Mouse (Mus musculus) limb, embryonic 11.5 days (tissue): ENCODE measurements around the gene Tecpr2. TPM values are rescaled to one million over a fixed set of nuclear protein-coding genes. Genes with fewer than 3 reads are reported as not detected.

ENCODE experiments used
- ATAC-seq: fragments of 200-750 bp; cut with Nextera tagmentation; 2 replicates; pipeline ENCODE4 v1.8.0; 2017; ENCODE audit warnings: low read depth; ENCODE audit not compliant: insufficient number of reproducible peaks, low FRiP score, low TSS enrichment
- DNase-seq: peaks from one replicate; pipeline ENCODE4 v3.0.0-alpha.2; 2015; ENCODE audit warnings: low spot score
- H3K27ac ChIP-seq: fragments of 300-500 bp; sonication (generic); replicated peaks from 2 replicates; pipeline ENCODE4 v1.5.1; 2014; ENCODE audit warnings: low read depth, mild to moderate bottlenecking, low read length
- H3K27me3 ChIP-seq: fragments of 300-500 bp; sonication (generic); 2 replicates; pipeline ENCODE4 v1.6.1; 2014; ENCODE audit warnings: mild to moderate bottlenecking, low read length, mixed read lengths; ENCODE audit not compliant: control insufficient read depth, insufficient read depth
- H3K36me3 ChIP-seq: fragments of 300-500 bp; sonication (generic); 2 replicates; pipeline ENCODE4 v1.6.1; 2014; ENCODE audit warnings: mild to moderate bottlenecking, low read length, moderate library complexity, mixed read lengths; ENCODE audit not compliant: control insufficient read depth, insufficient read depth
- H3K4me1 ChIP-seq: fragments of 300-500 bp; sonication (generic); 2 replicates; pipeline ENCODE4 v1.6.1; 2014; ENCODE audit warnings: low read length, mixed read lengths; ENCODE audit not compliant: control insufficient read depth, insufficient read depth
- H3K4me2 ChIP-seq: fragments of 300-500 bp; sonication (generic); 2 replicates; pipeline ENCODE4 v1.6.1; 2014; ENCODE audit warnings: low read depth, mild to moderate bottlenecking, moderate library complexity; ENCODE audit not compliant: severe bottlenecking
- H3K4me3 ChIP-seq: fragments of 300-500 bp; sonication (generic); 2 replicates; pipeline ENCODE4 v1.5.1; 2014; ENCODE audit warnings: low read depth, low read length
- H3K9ac ChIP-seq: fragments of 300-500 bp; sonication (generic); 2 replicates; pipeline ENCODE4 v1.6.1; 2014; ENCODE audit warnings: mild to moderate bottlenecking, low read length
- H3K9me3 ChIP-seq: fragments of 300-500 bp; sonication (generic); 2 replicates; pipeline ENCODE4 v1.6.1; 2016; ENCODE audit warnings: low read length; ENCODE audit not compliant: control insufficient read depth
- WGBS: fragments of 180-500 bp; shearing (Covaris S2); extraction: QIAGEN DNeasy Blood & Tissue Kit; methylation state at CpG from one replicate; pipeline ENCODE4 v1.1.7; 2014; 5-methylcytosine and 5-hydroxymethylcytosine counted together
- polyA plus RNA-seq: library from polyadenylated mRNA; unstranded; fragments of >200 nt; fragmentation: Nextera tagmentation; extraction: Ambion mirVana; gene quantifications from 2 replicates; pipeline ENCODE4 v1.2.1, GENCODE M21; 2014

The Tecpr2 gene
- polyA plus RNA-seq, 1 experiment from 2014 or later: 4.2 TPM

DNA sequence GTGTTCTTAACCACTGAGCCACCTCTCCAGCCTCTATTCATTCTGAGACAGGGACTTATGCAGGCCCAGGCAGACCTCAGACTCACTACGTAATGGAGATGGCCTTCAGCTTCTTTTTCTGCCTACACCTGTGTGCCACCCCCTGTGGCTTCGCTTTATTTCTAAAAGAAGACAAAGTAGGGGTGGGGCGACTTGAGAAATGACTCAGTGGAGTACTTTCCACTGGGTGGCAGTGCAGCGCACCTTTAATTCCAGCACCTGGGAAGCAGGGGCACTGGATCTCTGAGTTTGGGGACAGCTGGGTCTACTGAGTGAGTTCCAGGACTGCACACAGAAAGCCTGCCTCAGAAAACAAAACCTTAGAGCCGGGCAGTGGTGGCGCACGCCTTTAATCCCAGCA lies 6.8 kb upstream of the Tecpr2 start:
- H3K4me2 ChIP-seq: no peak overlapping the region
- DNase-seq (no peak), ATAC-seq (no peak)
- H3K27me3 ChIP-seq: no peaks in the 10 kb centered on the region
- no peak overlapping the region for H3K27ac ChIP-seq
- H3K9ac ChIP-seq: no peak overlapping the region
- no peak overlapping the region for H3K4me3 ChIP-seq
- H3K4me1 ChIP-seq: no peaks in the 10 kb centered on the region
- H3K9me3 ChIP-seq: no peaks in the 10 kb centered on the region
- 90% methylated on average over 7 of the region's 7 CpGs for WGBS
- peaks cover 6% of the 10 kb centered on the region for H3K36me3 ChIP-seq

DNA sequence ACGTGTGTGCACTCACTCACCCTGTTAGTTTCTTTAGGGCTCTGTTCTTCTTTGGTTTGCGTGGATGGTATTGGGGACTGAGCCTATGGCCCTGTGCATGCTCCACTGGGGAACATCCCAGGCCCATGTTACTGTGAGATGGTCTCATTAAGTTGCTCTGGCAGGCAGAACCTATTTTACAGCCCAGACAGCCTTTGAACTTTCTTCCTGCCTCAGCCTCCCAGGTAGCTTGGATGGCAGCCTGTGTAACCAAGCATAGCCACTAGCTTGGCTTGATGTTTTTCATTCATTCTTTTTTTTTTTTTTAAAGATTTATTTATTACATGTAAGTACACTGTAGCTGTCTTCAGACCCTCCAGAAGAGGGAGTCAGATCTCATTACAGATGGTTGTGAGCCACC lies 3.8 kb upstream of the Tecpr2 start:
- no peak overlapping the region for H3K27ac ChIP-seq
- H3K4me2 ChIP-seq: no peak overlapping the region
- H3K4me3 ChIP-seq: no peak overlapping the region
- no peaks in the 10 kb centered on the region for H3K9me3 ChIP-seq
- no peaks in the 10 kb centered on the region for H3K27me3 ChIP-seq
- ATAC-seq: no peak
- peaks cover 2% of the 10 kb centered on the region; the same call in 1 of the 2 replicates for H3K4me1 ChIP-seq
- H3K36me3 ChIP-seq: peaks cover 2% of the 10 kb centered on the region; the same call in 1 of the 2 replicates
- no peak overlapping the region for H3K9ac ChIP-seq
- no peak for DNase-seq
- 96% methylated on average over 2 of the region's 2 CpGs for WGBS

DNA sequence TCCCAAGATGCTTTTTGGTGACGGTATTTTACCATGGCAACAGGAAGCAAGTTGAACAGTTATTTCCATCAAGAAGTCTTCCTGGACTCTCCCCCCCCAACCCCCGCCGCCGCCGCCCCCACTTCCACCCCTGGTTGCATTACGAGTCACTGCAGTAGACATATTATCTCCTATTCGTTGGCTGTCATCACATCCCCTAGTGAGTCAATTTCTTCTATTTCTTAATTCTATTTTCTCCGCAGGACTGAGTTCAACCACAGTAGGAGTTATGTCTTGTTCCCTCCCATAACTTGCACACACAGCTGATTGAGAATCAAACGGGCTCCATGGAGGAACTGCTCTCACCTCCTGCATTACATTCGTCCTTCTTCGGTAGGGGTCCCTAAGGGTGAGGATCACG lies 958 bp upstream of the Tecpr2 start:
- no peak for DNase-seq
- ATAC-seq: no peak
- Histone ChIP-seq H3K4me2 (peak overlapping the region; percentile 90), H3K36me3 (no peaks in the 10 kb centered on the region; the same call in 1 of the 2 replicates), H3K4me3 (peak overlapping the region; percentile 91), H3K4me1 (peaks cover 2% of the 10 kb centered on the region; the same call in 1 of the 2 replicates), H3K27me3 (no peaks in the 10 kb centered on the region), H3K27ac (no peak overlapping the region), H3K9me3 (no peaks in the 10 kb centered on the region), H3K9ac (peak overlapping the region; percentile 82)
- WGBS: 48% methylated on average over 12 of the region's 12 CpGs

DNA sequence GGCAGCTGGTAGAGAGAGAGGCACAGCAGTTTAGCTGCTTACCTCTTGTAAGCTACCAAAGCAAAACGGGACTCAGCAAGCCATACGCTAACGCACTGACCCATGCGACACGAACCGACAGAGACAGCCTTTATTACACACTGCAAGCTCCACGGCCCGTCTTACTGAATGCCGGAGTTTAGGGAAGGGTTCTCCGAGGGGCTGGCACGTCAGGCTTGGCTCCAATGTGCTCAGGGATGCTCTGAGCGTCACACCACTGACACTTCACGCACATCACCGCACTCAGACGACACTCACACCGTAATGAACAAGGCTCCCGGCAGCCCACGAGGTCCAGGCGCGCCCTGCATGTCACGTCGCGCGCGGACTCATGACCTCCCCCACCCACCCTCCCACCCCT lies 458 bp upstream of the Tecpr2 start:
- Histone ChIP-seq H3K36me3 (no peaks in the 10 kb centered on the region), H3K4me2 (peak overlapping the region; percentile 90), H3K9ac (peak overlapping the region; percentile 82), H3K4me1 (peaks cover 2% of the 10 kb centered on the region; the same call in 1 of the 2 replicates), H3K27me3 (no peaks in the 10 kb centered on the region), H3K9me3 (no peaks in the 10 kb centered on the region), H3K4me3 (peak overlapping the region; percentile 91), H3K27ac (no peak overlapping the region)
- DNase-seq: no peak
- 0 out of 2 replicates have a peak, but pooled peaks have one; percentile 11 for ATAC-seq
- under 1% methylated on average over 25 of the region's 25 CpGs for WGBS

DNA sequence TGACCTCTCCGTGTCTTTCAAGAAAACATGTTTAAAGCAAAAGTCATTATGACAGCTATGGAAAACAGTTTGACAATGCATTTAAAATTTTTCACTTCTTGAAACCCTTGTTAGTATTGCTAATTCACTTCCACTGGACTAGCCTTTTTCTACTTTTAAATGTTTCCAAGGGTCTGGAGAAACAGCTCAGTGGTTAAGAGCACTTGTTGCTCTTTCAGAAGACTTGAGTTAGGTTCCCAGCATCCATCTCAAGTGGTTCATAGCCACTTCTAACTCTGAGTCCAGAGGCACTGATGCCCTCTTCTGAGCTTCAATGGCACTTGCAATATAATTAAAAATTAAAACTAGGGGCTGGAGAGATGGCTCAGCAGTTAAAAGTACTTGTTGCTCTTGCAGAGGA lies 2.8 kb downstream of the Tecpr2 start:
- H3K27ac ChIP-seq: no peak overlapping the region
- H3K4me1 ChIP-seq: peaks cover 2% of the 10 kb centered on the region; the same call in 1 of the 2 replicates
- 86% methylated on average over 1 of the region's 1 CpGs for WGBS
- no peaks in the 10 kb centered on the region for H3K27me3 ChIP-seq
- ATAC-seq (no peak), DNase-seq (no peak)
- H3K36me3 ChIP-seq: no peaks in the 10 kb centered on the region
- no peaks in the 10 kb centered on the region for H3K9me3 ChIP-seq
- no peak overlapping the region for H3K9ac ChIP-seq
- H3K4me2 ChIP-seq: no peak overlapping the region
- H3K4me3 ChIP-seq: no peak overlapping the region

DNA sequence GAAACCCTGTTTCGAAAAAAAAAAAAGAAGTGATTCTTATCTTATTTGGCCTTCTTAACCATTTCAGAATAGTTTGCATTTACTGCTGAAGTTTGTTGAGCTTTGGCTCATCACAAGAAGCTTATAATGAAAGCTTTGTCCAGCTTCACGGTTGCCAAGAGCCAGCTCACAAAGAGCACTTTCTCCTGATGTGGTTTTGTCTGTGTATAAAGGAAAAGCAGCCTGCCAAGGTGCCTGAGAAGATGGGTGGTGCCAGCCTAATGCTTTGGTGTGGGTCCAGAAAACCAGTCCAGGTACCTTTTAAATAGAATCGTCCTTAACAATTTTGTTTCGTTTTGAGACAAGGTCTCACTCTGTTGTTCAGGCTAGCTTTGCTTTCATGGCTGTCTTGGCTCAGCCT lies 13.0 kb downstream of the Tecpr2 start:
- DNase-seq: no peak
- WGBS: 83% methylated on average over 4 of the region's 4 CpGs
- Histone ChIP-seq H3K4me2 (no peak overlapping the region), H3K4me1 (no peaks in the 10 kb centered on the region), H3K9ac (no peak overlapping the region), H3K4me3 (no peak overlapping the region), H3K9me3 (no peaks in the 10 kb centered on the region), H3K36me3 (no peaks in the 10 kb centered on the region), H3K27me3 (no peaks in the 10 kb centered on the region), H3K27ac (no peak overlapping the region)
- no peak for ATAC-seq

DNA sequence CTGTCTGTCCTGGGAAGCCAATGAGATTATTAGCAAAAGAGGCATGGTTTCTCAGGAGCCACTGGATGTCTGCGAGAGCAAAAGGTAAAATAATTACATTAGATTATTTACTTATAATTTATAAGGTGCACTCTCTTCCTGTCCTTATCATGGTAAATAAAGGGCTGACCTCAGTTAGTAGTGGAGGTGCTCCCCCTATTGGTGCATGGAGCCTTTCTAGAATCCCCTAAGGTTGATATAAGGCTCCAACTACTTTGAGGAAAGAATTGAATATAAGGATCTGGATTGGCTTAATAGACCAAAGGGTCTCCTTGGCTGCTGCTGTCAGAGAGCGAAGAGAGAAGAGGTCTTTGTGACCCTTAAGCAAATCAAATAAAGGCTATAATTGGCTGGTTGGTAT lies 14.5 kb downstream of the Tecpr2 start:
- no peaks in the 10 kb centered on the region for H3K9me3 ChIP-seq
- H3K9ac ChIP-seq: no peak overlapping the region
- WGBS: 96% methylated on average over 2 of the region's 2 CpGs
- no peak overlapping the region for H3K4me2 ChIP-seq
- ATAC-seq: no peak
- H3K4me3 ChIP-seq: no peak overlapping the region
- H3K27me3 ChIP-seq: no peaks in the 10 kb centered on the region
- DNase-seq: no peak
- no peaks in the 10 kb centered on the region for H3K36me3 ChIP-seq
- H3K27ac ChIP-seq: no peak overlapping the region
- H3K4me1 ChIP-seq: 0 out of 2 replicates have a peak, but pooled peaks cover 3% of the 10 kb centered on the region

DNA sequence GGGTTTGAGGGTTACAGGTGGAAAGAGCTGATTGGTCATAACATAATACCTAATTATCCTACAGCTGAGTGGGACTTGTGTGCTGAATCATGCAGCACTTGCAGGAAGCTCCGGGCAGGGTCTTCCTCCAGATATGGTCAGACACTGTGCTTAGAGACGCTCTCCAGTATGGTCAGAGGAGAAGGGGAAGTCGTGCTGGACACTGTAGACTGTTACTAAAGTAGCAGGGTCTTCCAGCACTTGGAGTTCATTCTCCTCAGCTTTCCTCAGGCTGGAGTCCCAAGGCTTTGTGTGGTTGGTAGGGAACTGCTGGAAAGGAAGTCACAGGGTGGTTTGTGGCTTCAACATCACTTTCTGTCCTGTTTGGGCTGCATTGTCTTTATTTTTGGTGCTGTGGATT lies 18.8 kb downstream of the Tecpr2 start:
- WGBS: 76% methylated on average over 3 of the region's 3 CpGs
- H3K27ac ChIP-seq: no peak overlapping the region
- DNase-seq: no peak

DNA sequence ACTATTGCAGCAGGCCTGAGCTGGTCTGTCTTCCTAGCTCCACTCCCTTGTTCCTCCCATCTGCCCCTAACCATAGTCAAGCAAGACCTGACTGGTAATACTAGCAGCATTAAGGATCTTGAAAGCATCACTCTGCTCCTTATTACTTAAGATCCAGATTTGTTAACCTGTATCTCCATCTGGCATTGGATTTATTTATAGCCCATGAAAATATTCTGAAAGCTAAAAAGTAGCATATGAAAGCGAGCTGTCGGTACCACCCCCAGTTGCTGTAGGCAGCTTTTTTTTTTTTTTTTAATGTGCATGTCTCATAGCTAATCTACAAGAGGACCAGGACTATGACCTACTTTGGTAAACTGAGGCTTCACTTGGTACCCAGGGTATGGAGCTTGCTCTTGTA lies 20.9 kb downstream of the Tecpr2 start:
- H3K4me1 ChIP-seq: 0 out of 2 replicates have a peak, but pooled peaks cover 3% of the 10 kb centered on the region
- 97% methylated on average over 2 of the region's 2 CpGs for WGBS
- no peak for DNase-seq

More for the DNA sequence above, 18.8 kb downstream of the Tecpr2 start:
- Histone ChIP-seq H3K4me1 (0 out of 2 replicates have a peak, but pooled peaks cover 3% of the 10 kb centered on the region), H3K4me2 (no peak overlapping the region), H3K9ac (no peak overlapping the region), H3K9me3 (no peaks in the 10 kb centered on the region), H3K36me3 (no peaks in the 10 kb centered on the region), H3K4me3 (no peak overlapping the region), H3K27me3 (no peaks in the 10 kb centered on the region)
- no peak for ATAC-seq

More for the DNA sequence above, 20.9 kb downstream of the Tecpr2 start:
- no peak overlapping the region for H3K27ac ChIP-seq
- H3K9ac ChIP-seq: no peak overlapping the region
- H3K27me3 ChIP-seq: no peaks in the 10 kb centered on the region
- no peaks in the 10 kb centered on the region for H3K36me3 ChIP-seq
- ATAC-seq: no peak
- H3K4me3 ChIP-seq: no peak overlapping the region
- no peaks in the 10 kb centered on the region for H3K9me3 ChIP-seq
- no peak overlapping the region for H3K4me2 ChIP-seq
